Mouse (Mus musculus) kidney, embryonic 15.5 days (tissue): Measurements from ENCODE around the gene Igsf9b. TPM values are rescaled to one million over a fixed set of nuclear protein-coding genes. Genes with fewer than 3 reads are reported as not detected.

Source experiments
- ATAC-seq: fragments of 200-750 bp; cut with Nextera tagmentation; replicated peaks from 2 replicates; pipeline ENCODE4 v1.8.0; 2017; ENCODE audit warnings: moderate TSS enrichment; ENCODE audit not compliant: low FRiP score
- H3K27ac ChIP-seq: fragments of 300-500 bp; sonication (generic); 2 replicates; pipeline ENCODE4 v1.5.1; 2015; ENCODE audit warnings: mild to moderate bottlenecking, inconsistent platforms
- H3K27me3 ChIP-seq: fragments of 300-500 bp; sonication (generic); 2 replicates; pipeline ENCODE4 v1.6.1; 2015; ENCODE audit warnings: inconsistent platforms
- H3K36me3 ChIP-seq: fragments of 300-500 bp; sonication (generic); 2 replicates; pipeline ENCODE4 v1.6.1; 2015; ENCODE audit warnings: inconsistent platforms
- H3K4me1 ChIP-seq: fragments of 300-500 bp; sonication (generic); 2 replicates; pipeline ENCODE4 v1.6.1; 2015; ENCODE audit warnings: inconsistent platforms
- H3K4me2 ChIP-seq: fragments of 300-500 bp; sonication (generic); 2 replicates; pipeline ENCODE4 v1.6.1; 2015; ENCODE audit warnings: moderate library complexity, mild to moderate bottlenecking, inconsistent platforms
- H3K4me3 ChIP-seq: fragments of 300-500 bp; sonication (generic); replicated peaks from 2 replicates; pipeline ENCODE4 v1.5.1; 2015; ENCODE audit warnings: mild to moderate bottlenecking, inconsistent platforms
- H3K9ac ChIP-seq: fragments of 300-500 bp; sonication (generic); 2 replicates; pipeline ENCODE4 v1.6.1; 2015; ENCODE audit warnings: mild to moderate bottlenecking, inconsistent platforms
- H3K9me3 ChIP-seq: fragments of 300-500 bp; sonication (generic); replicated peaks from 2 replicates; pipeline ENCODE4 v1.6.1; 2016; ENCODE audit warnings: inconsistent platforms
- WGBS: fragments of 180-500 bp; shearing (Covaris S2); methylation state at CpG from one replicate; pipeline ENCODE4 v1.1.7; 2015; ENCODE audit warnings: mixed read lengths; 5-methylcytosine and 5-hydroxymethylcytosine counted together
- polyA plus RNA-seq: library from polyadenylated mRNA; unstranded; fragments of >200 nt; fragmentation: Nextera tagmentation; extraction: Ambion mirVana; gene quantifications from 2 replicates; pipeline ENCODE4 v1.2.1, GENCODE M21; 2015

Gene Igsf9b
- polyA plus RNA-seq, 1 experiment from 2014 or later: 2.7 TPM

GRCm38 (mm10) chr9:27308561-27308960 lies 9.6 kb downstream of the Igsf9b start:
- 39% methylated on average over 6 of the region's 6 CpGs for WGBS
- no peak overlapping the region for H3K9ac ChIP-seq
- ATAC-seq: no peak

GRCm38 (mm10) chr9:27310005-27310404 lies 11.0 kb downstream of the Igsf9b start:
- Histone ChIP-seq H3K4me2 (no peak overlapping the region), H3K4me1 (no peaks in the 10 kb centered on the region), H3K9ac (no peak overlapping the region), H3K4me3 (no peak overlapping the region), H3K27me3 (no peaks in the 10 kb centered on the region), H3K36me3 (no peaks in the 10 kb centered on the region), H3K9me3 (no peaks in the 10 kb centered on the region), H3K27ac (no peak overlapping the region)
- no peak for ATAC-seq
- 66% methylated on average over 4 of the region's 4 CpGs for WGBS

More at GRCm38 (mm10) chr9:27308561-27308960, 9.6 kb downstream of the Igsf9b start:
- H3K4me2 ChIP-seq: no peak overlapping the region
- H3K27ac ChIP-seq: no peak overlapping the region
- no peaks in the 10 kb centered on the region for H3K36me3 ChIP-seq
- no peaks in the 10 kb centered on the region for H3K27me3 ChIP-seq
- no peak overlapping the region for H3K4me3 ChIP-seq
- H3K9me3 ChIP-seq: no peaks in the 10 kb centered on the region
- H3K4me1 ChIP-seq: 0 out of 2 replicates have a peak, but pooled peaks cover 3% of the 10 kb centered on the region

- no peaks in the 10 kb centered on the region for H3K4me1 ChIP-seq
- ATAC-seq: no peak
- 95% methylated on average over 5 of the region's 5 CpGs for WGBS
Measured at GRCm38 (mm10) chr9:27313427-27313826, 14.4 kb downstream of the Igsf9b start.

GRCm38 (mm10) chr9:27321267-27321666 lies 22.3 kb downstream of the Igsf9b start:
- Histone ChIP-seq H3K27ac (no peak overlapping the region), H3K4me3 (no peak overlapping the region), H3K4me1 (no peaks in the 10 kb centered on the region), H3K27me3 (no peaks in the 10 kb centered on the region), H3K9ac (no peak overlapping the region), H3K36me3 (no peaks in the 10 kb centered on the region), H3K4me2 (no peak overlapping the region), H3K9me3 (no peaks in the 10 kb centered on the region)
- ATAC-seq: no peak
- WGBS: 89% methylated on average over 8 of the region's 8 CpGs

More at GRCm38 (mm10) chr9:27313427-27313826, 14.4 kb downstream of the Igsf9b start:
- no peak overlapping the region for H3K9ac ChIP-seq
- no peaks in the 10 kb centered on the region for H3K27me3 ChIP-seq
- H3K36me3 ChIP-seq: no peaks in the 10 kb centered on the region
- no peaks in the 10 kb centered on the region for H3K9me3 ChIP-seq
- H3K4me2 ChIP-seq: no peak overlapping the region
- H3K27ac ChIP-seq: no peak overlapping the region
- no peak overlapping the region for H3K4me3 ChIP-seq

DNA sequence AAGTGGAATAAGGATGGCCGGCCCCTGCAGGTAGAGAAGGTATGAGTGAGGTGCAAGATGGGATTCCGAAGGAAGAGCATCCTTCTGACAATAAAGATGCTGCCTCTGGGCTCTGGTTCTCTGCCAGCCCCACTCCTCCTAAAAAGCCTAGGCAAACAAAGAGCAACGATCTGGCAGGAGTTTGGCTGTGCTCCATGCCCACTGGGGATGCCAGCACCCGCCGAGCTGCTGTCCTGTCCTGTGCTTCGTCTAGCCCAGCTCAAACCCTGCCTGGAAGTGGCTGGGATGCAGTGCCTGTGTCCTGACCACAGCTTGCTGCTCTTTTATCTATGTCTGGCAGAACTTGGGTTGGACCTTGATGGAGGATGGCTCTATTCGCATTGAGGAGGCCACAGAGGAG lies 23.3 kb downstream of the Igsf9b start:
- no peak for ATAC-seq
- Histone ChIP-seq H3K4me3 (no peak overlapping the region), H3K27ac (no peak overlapping the region), H3K36me3 (no peaks in the 10 kb centered on the region), H3K4me2 (no peak overlapping the region), H3K9me3 (no peaks in the 10 kb centered on the region), H3K27me3 (no peaks in the 10 kb centered on the region), H3K9ac (no peak overlapping the region), H3K4me1 (no peaks in the 10 kb centered on the region)
- WGBS: 88% methylated on average over 7 of the region's 7 CpGs

DNA sequence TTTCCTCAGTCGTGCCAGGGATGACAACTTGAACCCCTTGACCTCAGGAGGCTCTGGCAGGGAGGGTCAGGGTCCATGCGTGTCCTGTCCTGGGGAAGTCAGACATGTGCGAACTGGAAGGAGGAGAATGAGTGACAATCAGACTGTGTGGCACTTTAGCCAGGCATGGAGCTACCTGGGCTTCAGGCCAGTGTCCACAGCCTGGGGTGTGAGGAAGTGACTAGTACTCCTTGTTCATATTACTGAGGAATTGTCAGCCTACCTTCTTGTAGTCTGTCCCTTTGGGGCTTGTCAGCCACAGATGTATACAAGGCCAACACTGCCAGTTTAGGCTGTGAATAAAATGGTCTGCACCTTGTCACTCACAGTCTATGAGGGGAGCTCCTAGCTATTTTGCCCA lies 24.4 kb downstream of the Igsf9b start:
- H3K4me3 ChIP-seq: no peak overlapping the region
- H3K9me3 ChIP-seq: no peaks in the 10 kb centered on the region
- no peak for ATAC-seq
- 69% methylated on average over 3 of the region's 3 CpGs for whole genome bisulfite sequencing
- no peaks in the 10 kb centered on the region for H3K36me3 ChIP-seq
- no peak overlapping the region for H3K27ac ChIP-seq
- H3K9ac ChIP-seq: no peak overlapping the region
- H3K4me1 ChIP-seq: no peaks in the 10 kb centered on the region
- no peak overlapping the region for H3K4me2 ChIP-seq
- no peaks in the 10 kb centered on the region for H3K27me3 ChIP-seq

- Histone ChIP-seq H3K9me3 (no peaks in the 10 kb centered on the region), H3K9ac (no peak overlapping the region), H3K27ac (no peak overlapping the region), H3K4me1 (no peaks in the 10 kb centered on the region), H3K36me3 (no peaks in the 10 kb centered on the region), H3K27me3 (no peaks in the 10 kb centered on the region), H3K4me3 (no peak overlapping the region), H3K4me2 (no peak overlapping the region)
- no peak for ATAC-seq
- 53% methylated on average over 2 of the region's 2 CpGs for WGBS
Measured at GRCm38 (mm10) chr9:27325920-27326319, 26.9 kb downstream of the Igsf9b start.

- H3K9ac ChIP-seq: no peak overlapping the region
- no peaks in the 10 kb centered on the region for H3K36me3 ChIP-seq
- no peak for ATAC-seq
- 92% methylated on average over 3 of the region's 3 CpGs for WGBS
- H3K4me1 ChIP-seq: no peaks in the 10 kb centered on the region
- H3K4me3 ChIP-seq: no peak overlapping the region
- H3K27ac ChIP-seq: no peak overlapping the region
- no peaks in the 10 kb centered on the region for H3K27me3 ChIP-seq
- H3K9me3 ChIP-seq: no peaks in the 10 kb centered on the region
- no peak overlapping the region for H3K4me2 ChIP-seq
Measured at GRCm38 (mm10) chr9:27327558-27327957, 28.6 kb downstream of the Igsf9b start.

GRCm38 (mm10) chr9:27330374-27330773 lies 31.4 kb downstream of the Igsf9b start:
- no peak for ATAC-seq
- H3K36me3 ChIP-seq: no peaks in the 10 kb centered on the region
- H3K4me1 ChIP-seq: no peaks in the 10 kb centered on the region
- H3K9ac ChIP-seq: no peak overlapping the region
- H3K4me3 ChIP-seq: no peak overlapping the region
- no peaks in the 10 kb centered on the region for H3K9me3 ChIP-seq
- H3K4me2 ChIP-seq: no peak overlapping the region
- no peak overlapping the region for H3K27ac ChIP-seq
- WGBS: 79% methylated on average over 4 of the region's 4 CpGs
- no peaks in the 10 kb centered on the region for H3K27me3 ChIP-seq

- H3K27ac ChIP-seq: no peak overlapping the region
- H3K36me3 ChIP-seq: no peaks in the 10 kb centered on the region
- H3K4me2 ChIP-seq: no peak overlapping the region
- H3K9me3 ChIP-seq: no peaks in the 10 kb centered on the region
- H3K4me3 ChIP-seq: no peak overlapping the region
- no peak overlapping the region for H3K9ac ChIP-seq
- no peaks in the 10 kb centered on the region for H3K4me1 ChIP-seq
- no peaks in the 10 kb centered on the region for H3K27me3 ChIP-seq
- 95% methylated on average over 7 of the region's 7 CpGs for WGBS
- no peak for ATAC-seq
Measured at GRCm38 (mm10) chr9:27331538-27331937, 32.5 kb downstream of the Igsf9b start.

DNA sequence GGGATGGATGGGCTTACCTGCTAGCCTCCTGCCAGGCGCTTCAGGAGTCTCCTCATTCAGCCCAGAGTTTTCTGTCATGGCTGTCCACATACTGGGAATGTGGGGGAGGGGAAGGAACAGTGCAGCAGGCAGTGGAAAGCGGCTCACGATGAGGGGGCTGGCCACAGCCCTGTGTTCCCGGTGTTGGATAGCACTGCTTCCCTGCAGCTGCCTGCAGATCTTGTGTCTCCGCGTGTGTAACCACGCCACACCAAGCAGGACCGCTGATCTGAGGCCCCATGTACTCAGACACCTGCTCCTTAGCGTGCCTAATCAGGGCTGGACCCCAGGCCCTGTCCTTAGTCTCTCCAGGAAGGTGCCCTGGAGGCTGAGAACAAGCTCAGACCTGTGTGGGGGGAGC lies 35.9 kb downstream of the Igsf9b start:
- peak; percentile 55 for ATAC-seq
- Histone ChIP-seq H3K27me3 (no peaks in the 10 kb centered on the region), H3K4me3 (no peak overlapping the region), H3K36me3 (no peaks in the 10 kb centered on the region), H3K4me2 (no peak overlapping the region), H3K9ac (no peak overlapping the region), H3K27ac (no peak overlapping the region), H3K4me1 (no peaks in the 10 kb centered on the region), H3K9me3 (no peaks in the 10 kb centered on the region)
- 63% methylated on average over 9 of the region's 9 CpGs for WGBS

GRCm38 (mm10) chr9:27336962-27337636 lies 38.1 kb downstream of the Igsf9b start:
- Histone ChIP-seq H3K4me3 (no peak overlapping the region), H3K27ac (no peak overlapping the region), H3K36me3 (no peaks in the 10 kb centered on the region), H3K4me2 (no peak overlapping the region), H3K4me1 (no peaks in the 10 kb centered on the region), H3K9ac (no peak overlapping the region), H3K27me3 (no peaks in the 10 kb centered on the region), H3K9me3 (no peaks in the 10 kb centered on the region)
- 81% methylated on average over 4 of the region's 4 CpGs for WGBS
- no peak for ATAC-seq

GRCm38 (mm10) chr9:27339168-27339567 lies 40.2 kb downstream of the Igsf9b start:
- Histone ChIP-seq H3K4me2 (no peak overlapping the region), H3K9ac (no peak overlapping the region), H3K27ac (no peak overlapping the region), H3K4me1 (no peaks in the 10 kb centered on the region), H3K4me3 (no peak overlapping the region), H3K36me3 (no peaks in the 10 kb centered on the region), H3K9me3 (no peaks in the 10 kb centered on the region), H3K27me3 (no peaks in the 10 kb centered on the region)
- 88% methylated on average over 1 of the region's 1 CpGs for WGBS
- ATAC-seq: no peak
